Mouse (Mus musculus): ENCODE results near the gene Slc1a2.

The Slc1a2 gene

GRCm38 (mm10) chr2:102760284-102761072 is 102.0 kb downstream of the Slc1a2 start:
- DNase-seq (ENCODE audit: low read depth, low spot score) = no peak

- no peak for DNase-seq (ENCODE audit: low read depth, low spot score)
Measured at GRCm38 (mm10) chr2:102763176-102763575, 104.7 kb downstream of the Slc1a2 start.

- DNase-seq (ENCODE audit: low read depth, low spot score) = no peak
Measured at GRCm38 (mm10) chr2:102763991-102764390, 105.5 kb downstream of the Slc1a2 start.

GRCm38 (mm10) chr2:102764602-102765374 is 106.3 kb downstream of the Slc1a2 start:
- no peak for DNase-seq (ENCODE audit: low read depth, low spot score)

GRCm38 (mm10) chr2:102768267-102768666 is 109.8 kb downstream of the Slc1a2 start:
- no peak for DNase-seq (ENCODE audit: low read depth, low spot score)

GRCm38 (mm10) chr2:102771304-102771703 is 112.8 kb downstream of the Slc1a2 start:
- DNase-seq (ENCODE audit: low read depth, low spot score) = no peak

- no peak for DNase-seq (ENCODE audit: low read depth, low spot score)
Measured at GRCm38 (mm10) chr2:102772276-102772675, 113.8 kb downstream of the Slc1a2 start.

- DNase-seq (ENCODE audit: low read depth, low spot score) = no peak
Measured at GRCm38 (mm10) chr2:102774700-102775099, 116.2 kb downstream of the Slc1a2 start.

- DNase-seq (ENCODE audit: low read depth, low spot score) = no peak
Measured at GRCm38 (mm10) chr2:102775561-102775960, 117.1 kb downstream of the Slc1a2 start.

GRCm38 (mm10) chr2:102778208-102778607 is 119.7 kb downstream of the Slc1a2 start:
- DNase-seq (ENCODE audit: low read depth, low spot score) = no peak

- DNase-seq (ENCODE audit: low read depth, low spot score) = no peak
Measured at GRCm38 (mm10) chr2:102782751-102783150, 124.3 kb downstream of the Slc1a2 start.

- DNase-seq (ENCODE audit: low read depth, low spot score) = no peak
Measured at GRCm38 (mm10) chr2:102785696-102786095, 127.2 kb downstream of the Slc1a2 start.

- DNase-seq (ENCODE audit: low read depth, low spot score) = no peak
Measured at GRCm38 (mm10) chr2:102791641-102792040, 133.2 kb downstream of the Slc1a2 start.

GRCm38 (mm10) chr2:102792804-102793203 is 134.3 kb downstream of the Slc1a2 start:
- DNase-seq (ENCODE audit: low read depth, low spot score) = no peak

- DNase-seq (ENCODE audit: low read depth, low spot score) = no peak
Measured at GRCm38 (mm10) chr2:102795034-102795433, 136.6 kb downstream of the Slc1a2 start.

- no peak for DNase-seq (ENCODE audit: low read depth, low spot score)
Measured at GRCm38 (mm10) chr2:102798149-102798548, 139.7 kb downstream of the Slc1a2 start.

- no peak for DNase-seq (ENCODE audit: low read depth, low spot score)
Measured at GRCm38 (mm10) chr2:102801899-102802298, 143.4 kb downstream of the Slc1a2 start.

- DNase-seq (ENCODE audit: low read depth, low spot score) = no peak
Measured at GRCm38 (mm10) chr2:102804109-102804508, 145.7 kb downstream of the Slc1a2 start.

- no peak for DNase-seq (ENCODE audit: low read depth, low spot score)
Measured at GRCm38 (mm10) chr2:102805283-102805682, 146.8 kb downstream of the Slc1a2 start.

GRCm38 (mm10) chr2:102805761-102806496 is 147.5 kb downstream of the Slc1a2 start:
- no peak for DNase-seq (ENCODE audit: low read depth, low spot score)

- DNase-seq (ENCODE audit: low read depth, low spot score) = no peak
Measured at GRCm38 (mm10) chr2:102807633-102808032, 149.2 kb downstream of the Slc1a2 start.

GRCm38 (mm10) chr2:102809436-102809835 is 151.0 kb downstream of the Slc1a2 start:
- DNase-seq (ENCODE audit: low read depth, low spot score) = no peak
